Mouse (Mus musculus): Measurements from ENCODE around the gene Tril. TPM values are rescaled to one million over a fixed set of nuclear protein-coding genes. Genes with fewer than 3 reads are reported as not detected.

Gene Tril
- total and polyA plus RNA-seq, 3 experiments: not detected

DNA sequence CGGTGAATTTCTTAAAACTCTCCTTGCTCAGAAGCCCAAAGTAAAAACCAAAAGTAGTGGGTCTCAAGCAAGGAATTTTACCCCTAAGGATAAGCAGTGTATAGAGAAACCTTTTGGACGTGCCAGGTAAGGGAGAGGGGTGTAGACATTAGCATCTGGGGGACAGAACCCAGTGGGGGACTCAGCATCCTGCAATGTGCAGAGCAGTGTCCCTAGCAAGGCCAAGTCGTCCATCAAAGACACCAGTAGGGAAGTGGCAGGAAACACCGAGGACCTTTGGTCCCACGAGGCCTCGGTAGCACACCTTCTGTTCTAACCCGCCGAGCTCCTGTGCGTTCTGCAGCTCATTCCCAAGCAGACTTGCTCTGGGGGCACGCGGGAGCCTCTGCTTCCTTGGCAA is 25.6 kb downstream of the Tril start:
- Histone ChIP-seq H3K4me1 (ENCODE audit: control insufficient read depth in 1 of 2, insufficient read depth in 2 of 2) (peaks cover 0 to 8% of the 10 kb centered on the region in 2 experiments; a peak in 2 of 4 replicates), H3K9ac (ENCODE audit: insufficient read depth, low read depth) (no peak overlapping the region), H3K9me3 (replicated peaks; ENCODE audit: low read length) (no peaks in the 10 kb centered on the region), H3K36me3 (replicated peaks in 1 of 2; ENCODE audit: control insufficient read depth in 1 of 2, insufficient read depth in 1 of 2, low read length in 1 of 2) (no peaks in the 10 kb centered on the region), H3K27ac (ENCODE audit: insufficient read depth, low read depth) (no peak overlapping the region), H3K27me3 (replicated peaks) (no peaks in the 10 kb centered on the region), H3K4me2 (ENCODE audit: insufficient read depth, low read depth, poor library complexity, severe bottlenecking) (no peak overlapping the region), H3K4me3 (replicated peaks in 1 of 3; ENCODE audit: low read depth in 2 of 3, low read length in 2 of 3, poor library complexity in 1 of 3) (no peak overlapping the region), H3K79me2 (replicated peaks; ENCODE audit: control insufficient read depth, extremely low read depth, insufficient read depth, poor library complexity, severe bottlenecking) (no peaks in the 10 kb centered on the region)
- no peak for DNase-seq (ENCODE audit: extremely low read depth)
- dilution Hi-C loops (cut with MboI; ENCODE audit: extremely low pct_ligation_motif_present, extremely low pct_unique_long_range_greater_than_20kb, low sequenced_read_pairs): no loop called here
- TF ChIP-seq TBP (conservative IDR thresholded peaks at IDR 0.05; ENCODE audit: low read depth, low read length) (no peak), CHD1 (IDR thresholded peaks at IDR 0.05; ENCODE audit: low read depth, low read length) (no peak), UBTF (IDR thresholded peaks at IDR 0.05; ENCODE audit: low read depth, low read length) (no peak), EP300 (IDR thresholded peaks at IDR 0.05; ENCODE audit: low read length) (no peak), TCF12 (IDR thresholded peaks at IDR 0.05; ENCODE audit: low read depth, low read length) (no peak), ZMIZ1 (IDR thresholded peaks at IDR 0.05; ENCODE audit: low read depth, low read length) (no peak), E2F4 (IDR thresholded peaks at IDR 0.05; ENCODE audit: insufficient replicate concordance, low read depth, low read length) (no peak), MAFK (IDR thresholded peaks at IDR 0.05; ENCODE audit: insufficient replicate concordance, low read length) (no peak)
- in situ Hi-C loops (cut with MboI; ENCODE audit: low pct_ligation_motif_present, low pct_unique_long_range_greater_than_20kb, low sequenced_read_pairs): loop anchor here (5.0 kb wide), 1 partner anchor 167 kb away; no protein-coding TSS in a partner anchor

DNA sequence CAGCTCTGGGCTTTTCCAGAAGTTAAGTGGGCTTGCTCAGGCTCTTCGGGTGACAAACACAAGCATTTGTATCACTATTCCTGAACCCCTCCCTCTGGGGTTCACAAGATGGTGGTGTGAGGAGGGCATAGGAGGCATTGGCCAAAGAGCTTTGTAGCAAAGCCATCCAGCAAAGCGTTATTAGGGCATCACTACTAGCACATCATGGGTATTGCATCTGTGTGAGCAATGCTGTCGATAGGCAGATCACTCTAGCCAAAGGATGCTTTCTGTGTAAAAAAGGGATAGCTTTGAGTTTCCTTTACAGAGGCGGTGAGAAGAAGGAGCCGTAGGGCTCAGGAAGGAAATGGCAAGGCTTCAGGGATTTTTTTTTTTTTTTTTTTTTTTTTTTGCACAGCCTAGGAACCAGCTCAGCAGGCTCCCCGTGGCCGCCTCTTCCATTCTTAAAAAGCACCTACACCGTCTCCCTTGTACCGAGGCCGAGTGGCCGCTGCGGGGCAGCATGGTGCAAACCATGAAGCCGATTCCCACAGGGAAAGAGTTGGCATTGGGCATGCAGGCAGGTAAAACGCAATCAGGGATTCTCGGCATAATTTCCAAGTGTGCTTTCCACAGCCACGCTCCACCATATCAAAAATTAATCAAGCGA is 26.2 kb downstream of the Tril start:
- TF ChIP-seq CHD2 (IDR thresholded peaks at IDR 0.05; ENCODE audit: low read length): no peak
- TF ChIP-seq IRF4 (IDR thresholded peaks at IDR 0.05; ENCODE audit: low read depth, low read length): no peak
- TF ChIP-seq KAT2A (IDR thresholded peaks at IDR 0.05; ENCODE audit: insufficient replicate concordance, low read length): no peak
- no peak for TF ChIP-seq RCOR1 (conservative IDR thresholded peaks at IDR 0.05; ENCODE audit: low read depth, low read length)
- no peak for TF ChIP-seq MEF2A (IDR thresholded peaks at IDR 0.05; ENCODE audit: borderline replicate concordance, low read depth, low read length)
- TF ChIP-seq SMC3 (IDR thresholded peaks at IDR 0.05; ENCODE audit: low read depth, low read length): peak; percentile 34; the same call in 1 of the 2 replicates
- TF ChIP-seq CTCF (conservative IDR thresholded peaks at IDR 0.05 in 1 of 2, IDR thresholded peaks at IDR 0.05 in 1 of 2; ENCODE audit: low read depth in 2 of 2, low read length in 2 of 2): peak in 1 of 2 experiments; percentile 65; a peak in 2 of 4 replicates
- TF ChIP-seq ZNF384 (IDR thresholded peaks at IDR 0.05; ENCODE audit: low read depth, low read length): 0 out of 2 replicates have a peak, but pooled peaks have one; percentile 18
- TF ChIP-seq RAD21 (IDR thresholded peaks at IDR 0.05; ENCODE audit: low read depth, low read length): peak; percentile 47
- no peak for TF ChIP-seq ETS1 (conservative IDR thresholded peaks at IDR 0.05; ENCODE audit: low read depth, low read length)
- Histone ChIP-seq H3K27ac (ENCODE audit: insufficient read depth, low read depth) (no peak overlapping the region), H3K9me3 (replicated peaks; ENCODE audit: low read length) (no peaks in the 10 kb centered on the region), H3K4me3 (replicated peaks in 1 of 3; ENCODE audit: low read depth in 2 of 3, low read length in 2 of 3, poor library complexity in 1 of 3) (no peak overlapping the region), H3K4me2 (ENCODE audit: insufficient read depth, low read depth, poor library complexity, severe bottlenecking) (no peak overlapping the region), H3K36me3 (replicated peaks in 1 of 2; ENCODE audit: control insufficient read depth in 1 of 2, insufficient read depth in 1 of 2, low read length in 1 of 2) (no peaks in the 10 kb centered on the region), H3K9ac (ENCODE audit: insufficient read depth, low read depth) (no peak overlapping the region), H3K79me2 (replicated peaks; ENCODE audit: control insufficient read depth, extremely low read depth, insufficient read depth, poor library complexity, severe bottlenecking) (no peaks in the 10 kb centered on the region), H3K4me1 (ENCODE audit: control insufficient read depth in 1 of 2, insufficient read depth in 2 of 2) (peaks cover 0 to 2% of the 10 kb centered on the region in 2 experiments; a peak in 1 of 4 replicates), H3K27me3 (replicated peaks) (no peaks in the 10 kb centered on the region)
- dilution Hi-C loops (cut with MboI; ENCODE audit: extremely low pct_ligation_motif_present, extremely low pct_unique_long_range_greater_than_20kb, low sequenced_read_pairs): no loop called here
- no peak for DNase-seq (ENCODE audit: extremely low read depth)
- in situ Hi-C loops (cut with MboI; ENCODE audit: low pct_ligation_motif_present, low pct_unique_long_range_greater_than_20kb, low sequenced_read_pairs): no loop called here
